Mouse (Mus musculus) kidney, postnatal 14 days (tissue): Measurements from ENCODE around the gene Dhps.
"Not testable (repeated sequence)": the region's sequence is repeated elsewhere in the genome, so short reads cannot be mapped to it uniquely, and the experiment has no call there.

Experiments
- DNase-seq: peaks from one replicate; pipeline ENCODE4 v3.0.0; 2022; ENCODE audit warnings: mixed read lengths

Dhps gene

GRCm38 (mm10) chr8:85065213-85065612, 6.3 kb upstream of the Dhps start:
- peak; percentile 85 for DNase-seq

- no peak for DNase-seq
Measured at GRCm38 (mm10) chr8:85067155-85067554, 4.4 kb upstream of the Dhps start.

- DNase-seq: no peak
Measured at GRCm38 (mm10) chr8:85067982-85068381, 3.6 kb upstream of the Dhps start, which contains the start of gene Gm5741. Gm5741 (minus strand) TSS chr8:85067982.

GRCm38 (mm10) chr8:85071041-85071440, 516 bp upstream of the Dhps start:
- DNase-seq: peak; percentile 53

- no peak for DNase-seq
Measured at GRCm38 (mm10) chr8:85072364-85072929, 890 bp downstream of the Dhps start.

- no peak for DNase-seq
Measured at GRCm38 (mm10) chr8:85073041-85073612, 1.6 kb downstream of the Dhps start.

- DNase-seq: no peak
Measured at GRCm38 (mm10) chr8:85074167-85074566, 2.6 kb downstream of the Dhps start.

- DNase-seq: no peak
Measured at GRCm38 (mm10) chr8:85074617-85075016, 3.1 kb downstream of the Dhps start.

- DNase-seq: peak; percentile 53
Measured at GRCm38 (mm10) chr8:85076001-85076400, 4.4 kb downstream of the Dhps start.

GRCm38 (mm10) chr8:85076993-85077392, 5.4 kb downstream of the Dhps start:
- peak; percentile 86 for DNase-seq

- no peak for DNase-seq
Measured at GRCm38 (mm10) chr8:85080214-85080531, 8.6 kb downstream of the Dhps start.

- DNase-seq: peak; percentile 69
Measured at GRCm38 (mm10) chr8:85080532-85081215, 9.1 kb downstream of the Dhps start, which contains the start of gene Wdr83os. Wdr83os (plus strand) TSS chr8:85080740.

- peak; percentile 39 for DNase-seq
Measured at GRCm38 (mm10) chr8:85081216-85081555, 9.6 kb downstream of the Dhps start, which contains the start of gene Wdr83. Wdr83 (minus strand) TSS chr8:85081306.

GRCm38 (mm10) chr8:85082169-85082568, 10.6 kb downstream of the Dhps start:
- not testable (repeated sequence) for DNase-seq

GRCm38 (mm10) chr8:85083108-85083813, 11.7 kb downstream of the Dhps start, which contains the start of gene Man2b1:
Man2b1 (plus strand) TSS chr8:85083270.
- peak; percentile 94 for DNase-seq

- no peak for DNase-seq
Measured at GRCm38 (mm10) chr8:85084633-85085032, 13.1 kb downstream of the Dhps start.

- DNase-seq: no peak
Measured at GRCm38 (mm10) chr8:85086238-85086637, 14.7 kb downstream of the Dhps start.

- DNase-seq: no peak
Measured at GRCm38 (mm10) chr8:85088771-85089170, 17.2 kb downstream of the Dhps start.

GRCm38 (mm10) chr8:85090856-85091255, 19.3 kb downstream of the Dhps start:
- no peak for DNase-seq

GRCm38 (mm10) chr8:85091526-85092090, 20.1 kb downstream of the Dhps start:
- no peak for DNase-seq

GRCm38 (mm10) chr8:85095051-85095450, 23.5 kb downstream of the Dhps start:
- DNase-seq: no peak

- no peak for DNase-seq
Measured at GRCm38 (mm10) chr8:85095566-85095965, 24.0 kb downstream of the Dhps start.

- DNase-seq: no peak
Measured at GRCm38 (mm10) chr8:85096196-85096595, 24.6 kb downstream of the Dhps start.
